ENCODE assay signal across 29 mouse cellular contexts in genomic region chr11:117466292-117466691, GRCm38 (mm10). TPM values are rescaled to one million over a fixed set of nuclear protein-coding genes. Genes with fewer than 3 reads are reported as not detected.
DNase-seq lines count a peak whose midpoint lies in the region; ATAC-seq lines count a peak whose summit lies in the region.
"Had no signal": no experiment of that assay in that cellular context is flagged by ENCODE, and none has a peak within 500 bp of the region (broad histone marks: within the 10 kb centered on the region; RNA-seq: fewer than 3 reads in every experiment).

No protein-coding gene starts in this region.

- H3K9ac ChIP-seq in forebrain, embryonic 12.5 days, result no peak overlapping the region
- H3K9ac ChIP-seq in forebrain, embryonic 11.5 days (ENCODE audit: low read length), result no peak overlapping the region
- H3K9ac ChIP-seq in neural tube, embryonic 14.5 days (replicated peaks; ENCODE audit: low read depth, low read length), result 0 out of 2 replicates have a peak overlapping the region, but pooled peaks have one; percentile 16
- no peak overlapping the region for H3K9ac ChIP-seq in neural tube, embryonic 15.5 days (replicated peaks)
- H3K9ac ChIP-seq in forebrain, embryonic 15.5 days (replicated peaks), result no peak overlapping the region
- 0 out of 2 replicates have a peak overlapping the region, but pooled peaks have one; percentile 16 for H3K9ac ChIP-seq in midbrain, embryonic 16.5 days (ENCODE audit: low read depth, low read length)
- H3K9ac ChIP-seq: heart, embryonic 15.5 days; liver, embryonic 13.5 days; lung, embryonic 14.5 days; neural tube, embryonic 13.5 days; stomach, embryonic 15.5 days had no signal

- H3K4me3 ChIP-seq in forebrain, embryonic 12.5 days (replicated peaks), result no peak overlapping the region
- H3K4me3 ChIP-seq in forebrain, embryonic 11.5 days (ENCODE audit: low read depth, low read length), result no peak overlapping the region
- H3K4me3 ChIP-seq in neural tube, embryonic 14.5 days (ENCODE audit: low read depth, low read length), result no peak overlapping the region
- H3K4me3 ChIP-seq in neural tube, embryonic 15.5 days (replicated peaks), result no peak overlapping the region
- H3K4me3 ChIP-seq in forebrain, embryonic 15.5 days, result no peak overlapping the region
- no peak overlapping the region for H3K4me3 ChIP-seq in midbrain, embryonic 16.5 days (ENCODE audit: low read depth, low read length)
- H3K4me3 ChIP-seq: heart, embryonic 15.5 days; left cerebral cortex, adult 2 months; liver, embryonic 13.5 days; neural tube, embryonic 13.5 days; stomach, embryonic 15.5 days had no signal

- H3K36me3 ChIP-seq in forebrain, embryonic 12.5 days (replicated peaks), result no peaks in the 10 kb centered on the region
- no peaks in the 10 kb centered on the region for H3K36me3 ChIP-seq in forebrain, embryonic 11.5 days (ENCODE audit: control insufficient read depth, insufficient read depth, low read length)
- H3K36me3 ChIP-seq in neural tube, embryonic 14.5 days (ENCODE audit: control insufficient read depth, insufficient read depth, low read length), result no peaks in the 10 kb centered on the region
- H3K36me3 ChIP-seq in neural tube, embryonic 15.5 days, result no peaks in the 10 kb centered on the region
- H3K36me3 ChIP-seq in forebrain, embryonic 15.5 days, result no peaks in the 10 kb centered on the region
- no peaks in the 10 kb centered on the region for H3K36me3 ChIP-seq in midbrain, embryonic 16.5 days (ENCODE audit: control insufficient read depth, insufficient read depth, low read length)
- H3K36me3 ChIP-seq: G1E; heart, embryonic 15.5 days; liver, embryonic 13.5 days; neural tube, embryonic 13.5 days; stomach, embryonic 15.5 days had no signal

- no peak overlapping the region for H3K4me2 ChIP-seq in forebrain, embryonic 12.5 days
- H3K4me2 ChIP-seq in forebrain, embryonic 11.5 days (ENCODE audit: low read depth, low read length, severe bottlenecking), result no peak overlapping the region
- H3K4me2 ChIP-seq in neural tube, embryonic 14.5 days (ENCODE audit: low read depth, low read length), result no peak overlapping the region
- H3K4me2 ChIP-seq in neural tube, embryonic 15.5 days, result no peak overlapping the region
- H3K4me2 ChIP-seq in forebrain, embryonic 15.5 days (replicated peaks), result no peak overlapping the region
- no peak overlapping the region for H3K4me2 ChIP-seq in midbrain, embryonic 16.5 days (ENCODE audit: low read length)
- H3K4me2 ChIP-seq: heart, embryonic 15.5 days; liver, embryonic 13.5 days; lung, embryonic 14.5 days; neural tube, embryonic 13.5 days; stomach, embryonic 15.5 days had no signal

- no peaks in the 10 kb centered on the region for H3K9me3 ChIP-seq in forebrain, embryonic 12.5 days
- H3K9me3 ChIP-seq in forebrain, embryonic 11.5 days (ENCODE audit: control insufficient read depth, low read length), result no peaks in the 10 kb centered on the region
- no peaks in the 10 kb centered on the region for H3K9me3 ChIP-seq in neural tube, embryonic 14.5 days (ENCODE audit: control insufficient read depth, low read length)
- H3K9me3 ChIP-seq in neural tube, embryonic 15.5 days (replicated peaks), result no peaks in the 10 kb centered on the region
- no peaks in the 10 kb centered on the region for H3K9me3 ChIP-seq in forebrain, embryonic 15.5 days
- H3K9me3 ChIP-seq in midbrain, embryonic 16.5 days (replicated peaks; ENCODE audit: control insufficient read depth, low read length, poor library complexity, severe bottlenecking), result no peaks in the 10 kb centered on the region
- H3K9me3 ChIP-seq: G1E; heart, embryonic 15.5 days; liver, embryonic 13.5 days; megakaryocyte, embryonic 14.5 days; neural tube, embryonic 13.5 days; stomach, embryonic 15.5 days had no signal

- H3K4me1 ChIP-seq in forebrain, embryonic 12.5 days, result peaks cover 72% of the 10 kb centered on the region
- no peaks in the 10 kb centered on the region; the same call in 1 of the 2 replicates for H3K4me1 ChIP-seq in forebrain, embryonic 11.5 days (replicated peaks; ENCODE audit: control insufficient read depth, insufficient read depth, low read length)
- peaks cover 24% of the 10 kb centered on the region for H3K4me1 ChIP-seq in neural tube, embryonic 14.5 days (ENCODE audit: control insufficient read depth, insufficient read depth, low read length)
- peaks cover 56% of the 10 kb centered on the region for H3K4me1 ChIP-seq in neural tube, embryonic 15.5 days
- H3K4me1 ChIP-seq in forebrain, embryonic 15.5 days, result peaks cover 70% of the 10 kb centered on the region
- H3K4me1 ChIP-seq in midbrain, embryonic 16.5 days (ENCODE audit: control insufficient read depth, insufficient read depth, low read length), result peaks cover 43% of the 10 kb centered on the region
- H3K4me1 ChIP-seq: heart, embryonic 15.5 days; liver, embryonic 13.5 days; megakaryocyte, embryonic 14.5 days had no signal

- peak overlapping the region; percentile 71 for H3K27ac ChIP-seq in forebrain, embryonic 12.5 days
- no peak overlapping the region for H3K27ac ChIP-seq in forebrain, embryonic 11.5 days (ENCODE audit: low read depth, low read length)
- H3K27ac ChIP-seq in neural tube, embryonic 14.5 days (ENCODE audit: low read depth, low read length), result no peak overlapping the region
- no peak overlapping the region for H3K27ac ChIP-seq in neural tube, embryonic 15.5 days (replicated peaks)
- H3K27ac ChIP-seq in forebrain, embryonic 15.5 days (replicated peaks), result 0 out of 2 replicates have a peak overlapping the region, but pooled peaks have one; percentile 17
- H3K27ac ChIP-seq in midbrain, embryonic 16.5 days (ENCODE audit: low read length), result no peak overlapping the region
- H3K27ac ChIP-seq: heart, embryonic 15.5 days; left cerebral cortex, adult 2 months; liver, embryonic 13.5 days; stomach, embryonic 15.5 days had no signal

- DNase-seq in forebrain, embryonic 11.5 days (ENCODE audit: low spot score), result no peak
- DNase-seq in layer of hippocampus, postnatal 14 days (ENCODE audit: low spot score in 2 of 2), result no peak
- DNase-seq in ovary, postnatal 10 days (ENCODE audit: low spot score), result no peak
- DNase-seq: adrenal gland, adult 8-10 months; cerebellum, adult 8-10 months; heart, postnatal 36 days; kidney, adult 18-20 months; kidney, postnatal 4 days; layer of hippocampus, adult 9-11 months; liver, embryonic 13.5 days; lung, embryonic 14.5 days; lung, postnatal 36 days; thymus, postnatal 36 days had no signal

- WGBS in forebrain, embryonic 12.5 days, result 32% methylated on average over 5 of the region's 5 CpGs
- 24% methylated on average over 5 of the region's 5 CpGs for WGBS in forebrain, embryonic 11.5 days
- WGBS in neural tube, embryonic 14.5 days, result 39% methylated on average over 5 of the region's 5 CpGs
- WGBS in neural tube, embryonic 15.5 days, result 35% methylated on average over 5 of the region's 5 CpGs
- 28% methylated on average over 5 of the region's 5 CpGs for WGBS in forebrain, embryonic 15.5 days
- 23% methylated on average over 5 of the region's 5 CpGs for WGBS in midbrain, embryonic 16.5 days

- ATAC-seq in forebrain, embryonic 12.5 days (ENCODE audit: low FRiP score), result no peak
- ATAC-seq in forebrain, embryonic 11.5 days (replicated peaks; ENCODE audit: low FRiP score), result no peak
- no peak for ATAC-seq in neural tube, embryonic 14.5 days (ENCODE audit: low read depth)
- no peak for ATAC-seq in neural tube, embryonic 15.5 days (ENCODE audit: low FRiP score)
- ATAC-seq in forebrain, embryonic 15.5 days (replicated peaks), result no peak
- no peak for ATAC-seq in midbrain, embryonic 16.5 days
- ATAC-seq: inflammation-experienced regulatory T-cells, adult 6 months had no signal

- H3K27me3 ChIP-seq in forebrain, embryonic 12.5 days, result peaks cover 15% of the 10 kb centered on the region; the same call in 1 of the 2 replicates
- H3K27me3 ChIP-seq in forebrain, embryonic 11.5 days (ENCODE audit: control insufficient read depth, insufficient read depth, low read length), result no peaks in the 10 kb centered on the region
- H3K27me3 ChIP-seq in neural tube, embryonic 14.5 days (ENCODE audit: control insufficient read depth, insufficient read depth, low read length), result no peaks in the 10 kb centered on the region
- 0 out of 2 replicates have a peak, but pooled peaks cover 3% of the 10 kb centered on the region for H3K27me3 ChIP-seq in neural tube, embryonic 15.5 days (replicated peaks)
- H3K27me3 ChIP-seq in forebrain, embryonic 15.5 days, result no peaks in the 10 kb centered on the region
- H3K27me3 ChIP-seq in midbrain, embryonic 16.5 days (ENCODE audit: control insufficient read depth, insufficient read depth, low read depth, low read length), result no peaks in the 10 kb centered on the region

RNA-seq across cellular contexts. Expression of gene Gm11733, which starts 17.9 kb away (rescaled TPM):
- 0.20 TPM in 1 of 2 replicates, not detected in the other for polyA plus RNA-seq in forebrain, embryonic 12.5 days (2016; fragmentation: Nextera tagmentation; extraction: Ambion mirVana)
- not detected in 2 replicates for polyA plus RNA-seq in forebrain, embryonic 11.5 days (2014; fragmentation: Nextera tagmentation; extraction: Ambion mirVana)
- polyA plus RNA-seq in neural tube, embryonic 14.5 days (2014; fragmentation: Nextera tagmentation; extraction: Ambion mirVana), result not detected in 2 replicates
- polyA plus RNA-seq in neural tube, embryonic 15.5 days (2015; fragmentation: Nextera tagmentation; extraction: Ambion mirVana), result 0.09 TPM in 1 of 2 replicates, not detected in the other
- 0.28 TPM in 1 of 2 replicates, not detected in the other for polyA plus RNA-seq in forebrain, embryonic 15.5 days (2015; fragmentation: Nextera tagmentation; extraction: Ambion mirVana)
- not detected in 2 replicates for polyA plus RNA-seq in midbrain, embryonic 16.5 days (2015; fragmentation: Nextera tagmentation; extraction: Ambion mirVana)
- not detected for total RNA-seq in layer of hippocampus, postnatal 14 days (2021)
- total RNA-seq: adrenal gland, adult 8-10 months; gastrocnemius, adult 18-20 months; gastrocnemius, postnatal 4 days; heart, postnatal 36 days had no signal
- polyA plus RNA-seq: G1E; heart, embryonic 15.5 days; inflammation-experienced regulatory T-cells, adult 6 months; kidney, embryonic 16.5 days; limb, embryonic 14.5 days; liver, embryonic 13.5 days; neural tube, embryonic 13.5 days; stomach, embryonic 15.5 days had no signal

Comparison
In these comparisons a context has a peak if more than half of its experiments do, and no peak if none do; other contexts are left out.
1. H3K27ac ChIP-seq: peak in forebrain, embryonic 12.5 days (single experiment) and forebrain, embryonic 15.5 days (single experiment); none in forebrain, embryonic 11.5 days (single experiment), neural tube, embryonic 14.5 days (single experiment), neural tube, embryonic 15.5 days (single experiment) and midbrain, embryonic 16.5 days (single experiment).
2. H3K9ac ChIP-seq: peak in neural tube, embryonic 14.5 days (single experiment) and midbrain, embryonic 16.5 days (single experiment); none in forebrain, embryonic 12.5 days (single experiment), forebrain, embryonic 11.5 days (single experiment), neural tube, embryonic 15.5 days (single experiment) and forebrain, embryonic 15.5 days (single experiment).